Mouse (Mus musculus): ENCODE results near the gene Hk1. TPM values are rescaled to one million over a fixed set of nuclear protein-coding genes. Genes with fewer than 3 reads are reported as not detected.

Hk1 gene
- polyA plus RNA-seq, 1 experiment = 103 TPM

- H3K27me3 ChIP-seq (ENCODE audit: control insufficient read depth, insufficient read depth, insufficient read length) = no peaks in the 10 kb centered on the region
- H3K4me3 ChIP-seq = no peak overlapping the region
- H3K4me2 ChIP-seq (ENCODE audit: low read depth) = no peak overlapping the region
- TF ChIP-seq REST (IDR thresholded peaks at IDR 0.05; ENCODE audit: insufficient read depth, insufficient read length) (no peak), MYOG (IDR thresholded peaks at IDR 0.05; ENCODE audit: control insufficient read depth in 1 of 3, insufficient read depth in 1 of 3, insufficient read length in 2 of 3, low read depth in 2 of 3) (no peak), TCF3 (IDR thresholded peaks at IDR 0.05; ENCODE audit: insufficient read length, low read depth) (no peak), POLR2AphosphoS2 (IDR thresholded peaks at IDR 0.05; ENCODE audit: insufficient read length, low read depth) (no peak), E2F4 (IDR thresholded peaks at IDR 0.05; ENCODE audit: insufficient read depth) (no peak), MYOD1 (IDR thresholded peaks at IDR 0.05; ENCODE audit: control insufficient read depth in 1 of 3, insufficient read length in 2 of 3, low read depth in 2 of 3) (no peak), USF1 (IDR thresholded peaks at IDR 0.05; ENCODE audit: low read depth) (no peak), MAX (IDR thresholded peaks at IDR 0.05; ENCODE audit: low read depth) (no peak), POLR2A (IDR thresholded peaks at IDR 0.05; ENCODE audit: insufficient read length, low read depth) (no peak), TCF12 (IDR thresholded peaks at IDR 0.05; ENCODE audit: insufficient read depth, poor library complexity, severe bottlenecking) (no peak), SRF (IDR thresholded peaks at IDR 0.05; ENCODE audit: control insufficient read depth, insufficient read length, low read depth) (no peak), CEBPB (IDR thresholded peaks at IDR 0.05; ENCODE audit: insufficient read depth, poor library complexity, severe bottlenecking) (no peak)
- no peaks in the 10 kb centered on the region for H3K36me3 ChIP-seq (ENCODE audit: control insufficient read depth, insufficient read depth)
- H3ac ChIP-seq (ENCODE audit: control insufficient read depth, insufficient read length) = no peak overlapping the region
- H3K79me2 ChIP-seq (ENCODE audit: control insufficient read depth, insufficient read depth) = peaks cover 74% of the 10 kb centered on the region
These were observed 44.3 kb downstream of the Hk1 start for GRCm38 (mm10) chr10:62335423-62335776.

- Histone ChIP-seq H3K27me3 (ENCODE audit: control insufficient read depth, insufficient read depth, insufficient read length) (no peaks in the 10 kb centered on the region), H3K4me2 (ENCODE audit: low read depth) (no peak overlapping the region), H3K36me3 (ENCODE audit: control insufficient read depth, insufficient read depth) (no peaks in the 10 kb centered on the region), H3K4me3 (no peak overlapping the region), H3K79me2 (ENCODE audit: control insufficient read depth, insufficient read depth) (peaks cover 74% of the 10 kb centered on the region), H3ac (ENCODE audit: control insufficient read depth, insufficient read length) (no peak overlapping the region)
- TF ChIP-seq E2F4 (IDR thresholded peaks at IDR 0.05; ENCODE audit: insufficient read depth) (no peak), CEBPB (IDR thresholded peaks at IDR 0.05; ENCODE audit: insufficient read depth, poor library complexity, severe bottlenecking) (no peak), POLR2AphosphoS2 (IDR thresholded peaks at IDR 0.05; ENCODE audit: insufficient read length, low read depth) (no peak), TCF3 (IDR thresholded peaks at IDR 0.05; ENCODE audit: insufficient read length, low read depth) (no peak), USF1 (IDR thresholded peaks at IDR 0.05; ENCODE audit: low read depth) (no peak), MYOG (IDR thresholded peaks at IDR 0.05; ENCODE audit: control insufficient read depth in 1 of 3, insufficient read depth in 1 of 3, insufficient read length in 2 of 3, low read depth in 2 of 3) (no peak), MAX (IDR thresholded peaks at IDR 0.05; ENCODE audit: low read depth) (no peak), MYOD1 (IDR thresholded peaks at IDR 0.05; ENCODE audit: control insufficient read depth in 1 of 3, insufficient read length in 2 of 3, low read depth in 2 of 3) (no peak), SRF (IDR thresholded peaks at IDR 0.05; ENCODE audit: control insufficient read depth, insufficient read length, low read depth) (no peak), POLR2A (IDR thresholded peaks at IDR 0.05; ENCODE audit: insufficient read length, low read depth) (no peak), REST (IDR thresholded peaks at IDR 0.05; ENCODE audit: insufficient read depth, insufficient read length) (no peak), TCF12 (IDR thresholded peaks at IDR 0.05; ENCODE audit: insufficient read depth, poor library complexity, severe bottlenecking) (no peak)
These were observed 44.9 kb downstream of the Hk1 start for GRCm38 (mm10) chr10:62334686-62335422.

GRCm38 (mm10) chr10:62333269-62333668 is 46.4 kb downstream of the Hk1 start:
- no peak overlapping the region for H3K4me2 ChIP-seq (ENCODE audit: low read depth)
- TF ChIP-seq SRF (IDR thresholded peaks at IDR 0.05; ENCODE audit: control insufficient read depth, insufficient read length, low read depth) (no peak), USF1 (IDR thresholded peaks at IDR 0.05; ENCODE audit: low read depth) (no peak)
- H3K79me2 ChIP-seq (ENCODE audit: control insufficient read depth, insufficient read depth) = peaks cover 84% of the 10 kb centered on the region
- no peak overlapping the region for H3ac ChIP-seq (ENCODE audit: control insufficient read depth, insufficient read length)
- no peak overlapping the region for H3K4me3 ChIP-seq
- H3K27me3 ChIP-seq (ENCODE audit: control insufficient read depth, insufficient read depth, insufficient read length) = no peaks in the 10 kb centered on the region
- no peaks in the 10 kb centered on the region for H3K36me3 ChIP-seq (ENCODE audit: control insufficient read depth, insufficient read depth)

- H3K79me2 ChIP-seq (ENCODE audit: control insufficient read depth, insufficient read depth) = peaks cover 83% of the 10 kb centered on the region
- H3K36me3 ChIP-seq (ENCODE audit: control insufficient read depth, insufficient read depth) = no peaks in the 10 kb centered on the region
- H3ac ChIP-seq (ENCODE audit: control insufficient read depth, insufficient read length) = no peak overlapping the region
- TF ChIP-seq E2F4 (IDR thresholded peaks at IDR 0.05; ENCODE audit: insufficient read depth) (no peak), USF1 (IDR thresholded peaks at IDR 0.05; ENCODE audit: low read depth) (no peak), MYOD1 (IDR thresholded peaks at IDR 0.05; ENCODE audit: control insufficient read depth in 1 of 3, insufficient read length in 2 of 3, low read depth in 2 of 3) (no peak), MAX (IDR thresholded peaks at IDR 0.05; ENCODE audit: low read depth) (no peak), MYOG (IDR thresholded peaks at IDR 0.05; ENCODE audit: control insufficient read depth in 1 of 3, insufficient read depth in 1 of 3, insufficient read length in 2 of 3, low read depth in 2 of 3) (no peak)
- no peak overlapping the region for H3K4me2 ChIP-seq (ENCODE audit: low read depth)
- H3K4me3 ChIP-seq = no peak overlapping the region
- no peaks in the 10 kb centered on the region for H3K27me3 ChIP-seq (ENCODE audit: control insufficient read depth, insufficient read depth, insufficient read length)
These were observed 47.2 kb downstream of the Hk1 start for GRCm38 (mm10) chr10:62332514-62332913.

GRCm38 (mm10) chr10:62331771-62332170 is 47.9 kb downstream of the Hk1 start:
- Histone ChIP-seq H3K36me3 (ENCODE audit: control insufficient read depth, insufficient read depth) (no peaks in the 10 kb centered on the region), H3K4me3 (no peak overlapping the region), H3ac (ENCODE audit: control insufficient read depth, insufficient read length) (no peak overlapping the region), H3K79me2 (ENCODE audit: control insufficient read depth, insufficient read depth) (peaks cover 77% of the 10 kb centered on the region), H3K4me2 (ENCODE audit: low read depth) (no peak overlapping the region), H3K27me3 (ENCODE audit: control insufficient read depth, insufficient read depth, insufficient read length) (no peaks in the 10 kb centered on the region)
- TF ChIP-seq TCF12 (IDR thresholded peaks at IDR 0.05; ENCODE audit: insufficient read depth, poor library complexity, severe bottlenecking) (no peak), MYOG (IDR thresholded peaks at IDR 0.05; ENCODE audit: control insufficient read depth in 1 of 3, insufficient read depth in 1 of 3, insufficient read length in 2 of 3, low read depth in 2 of 3) (no peak), CEBPB (IDR thresholded peaks at IDR 0.05; ENCODE audit: insufficient read depth, poor library complexity, severe bottlenecking) (no peak), POLR2AphosphoS2 (IDR thresholded peaks at IDR 0.05; ENCODE audit: insufficient read length, low read depth) (no peak), REST (IDR thresholded peaks at IDR 0.05; ENCODE audit: insufficient read depth, insufficient read length) (no peak), MYOD1 (IDR thresholded peaks at IDR 0.05; ENCODE audit: control insufficient read depth in 1 of 3, insufficient read length in 2 of 3, low read depth in 2 of 3) (no peak), POLR2A (IDR thresholded peaks at IDR 0.05; ENCODE audit: insufficient read length, low read depth) (no peak), E2F4 (IDR thresholded peaks at IDR 0.05; ENCODE audit: insufficient read depth) (no peak), MAX (IDR thresholded peaks at IDR 0.05; ENCODE audit: low read depth) (no peak), SRF (IDR thresholded peaks at IDR 0.05; ENCODE audit: control insufficient read depth, insufficient read length, low read depth) (no peak), TCF3 (IDR thresholded peaks at IDR 0.05; ENCODE audit: insufficient read length, low read depth) (no peak), USF1 (IDR thresholded peaks at IDR 0.05; ENCODE audit: low read depth) (no peak)

Measured in myocyte (in vitro differentiated cells).